Mouse (Mus musculus) testis, adult 10 weeks (tissue): ENCODE results near the gene Tmem56. TPM values are rescaled to one million over a fixed set of nuclear protein-coding genes. Genes with fewer than 3 reads are reported as not detected.

Experiments
- polyA plus RNA-seq: library from polyadenylated mRNA; stranded (reverse); fragments of 350-450 nt; fragmentation: Illumina TruSeq; extraction: RNeasy Lipid Tissue Mini Kit (QIAGEN cat#74804); gene quantifications from one replicate; pipeline ENCODE4 v1.2.3, GENCODE M21; 2014; ENCODE audit warnings: low read depth, low replicate concordance

Tmem56 gene
- 674 TPM for polyA plus RNA-seq

GRCm38 (mm10) chr3:121282998-121283397 lies at the start of gene Tmem56:
Gene Tmem56 (minus strand): TSS chr3:121283098.

GRCm38 (mm10) chr3:121291560-121292258 lies 8.8 kb upstream of the Tmem56 start, which contains the start of gene Alg14:
Gene Alg14 (plus strand): TSS chr3:121291773.

GRCm38 (mm10) chr3:121171243-121171871 lies 111.5 kb downstream of the Tmem56 start, which contains the start of gene Rwdd3:
Gene Rwdd3 (minus strand): TSS chr3:121171695.

Other genes with a start within 250 kb of the Tmem56 start
- gene Rwdd3, start 111.4 kb downstream of the Tmem56 start, polyA plus RNA-seq, result 4.5 TPM
- 5.9 TPM for gene Alg14, start 8.7 kb upstream of the Tmem56 start, polyA plus RNA-seq
- gene Cnn3, start 143.4 kb upstream of the Tmem56 start, polyA plus RNA-seq, result 13.4 TPM
- 4.9 TPM for gene Slc44a3, start 249.3 kb upstream of the Tmem56 start, polyA plus RNA-seq